Mouse (Mus musculus): ENCODE data around the gene Muc4. TPM values are rescaled to one million over a fixed set of nuclear protein-coding genes. Genes with fewer than 3 reads are reported as not detected.

Muc4 gene
- polyA plus RNA-seq (2016; fragmentation: Nextera tagmentation; extraction: Ambion mirVana) = not detected in 2 replicates

DNA sequence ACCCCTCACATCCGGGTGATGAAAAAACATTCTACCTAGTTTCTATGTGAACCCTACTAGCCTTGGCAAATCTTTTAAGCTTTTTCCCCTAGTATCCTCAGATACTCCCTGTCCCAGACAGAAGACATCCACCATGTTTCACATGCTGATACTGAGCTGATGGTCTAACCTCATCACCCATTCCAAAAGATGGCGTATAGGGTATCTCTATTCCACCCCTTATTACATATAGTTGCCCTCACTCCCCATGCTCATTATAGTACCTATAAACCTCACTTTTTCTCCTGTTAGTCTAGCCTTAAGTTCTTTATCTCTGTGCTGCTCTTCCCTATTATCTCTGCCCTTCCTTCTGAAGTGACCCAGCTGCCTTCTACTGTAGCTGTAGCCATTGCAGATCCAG is at the start of gene Muc4:
TSS of gene Muc4 (plus strand) at position 301 of the 400 bp plus-strand sequence.
- Histone ChIP-seq H3K9me3 (no peaks in the 10 kb centered on the region), H3K4me2 (no peak within 1 kb of the TSS), H3K4me1 (replicated peaks) (no peaks in the 10 kb centered on the region), H3K27me3 (no peaks in the 10 kb centered on the region), H3K9ac (replicated peaks) (no peak within 1 kb of the TSS), H3K27ac (no peak within 1 kb of the TSS), H3K4me3 (replicated peaks) (no peak within 1 kb of the TSS), H3K36me3 (no peaks in the 10 kb centered on the region)
- 92% methylated on average over 2 of the region's 2 CpGs for WGBS
- no peak for ATAC-seq (ENCODE audit: insufficient number of reproducible peaks, insufficient read depth, low FRiP score, low TSS enrichment, low read depth)

DNA sequence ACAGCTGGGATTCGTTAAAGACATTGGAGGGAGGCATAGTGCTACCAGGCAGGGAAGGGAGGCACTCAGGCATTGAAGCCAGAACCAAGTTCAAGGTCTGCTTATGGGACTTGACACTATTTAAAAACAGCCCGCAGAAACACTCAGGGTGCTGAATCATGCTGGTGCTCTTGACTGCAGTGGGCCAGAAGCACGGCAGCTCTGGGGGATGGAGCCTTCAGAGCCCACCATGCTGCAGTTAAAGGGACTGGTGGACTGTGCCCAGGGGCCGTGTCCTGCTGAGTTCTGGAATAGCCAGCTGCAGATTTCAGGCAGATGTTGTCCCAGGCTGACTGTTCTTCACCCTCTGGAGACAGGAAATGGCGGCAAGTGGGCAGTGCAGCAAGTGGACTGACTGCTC is 49.7 kb upstream of the Muc4 start:
- Histone ChIP-seq H3K4me3 (replicated peaks) (no peak overlapping the region), H3K36me3 (peaks cover 21% of the 10 kb centered on the region), H3K4me2 (no peak overlapping the region), H3K9me3 (no peaks in the 10 kb centered on the region), H3K27ac (no peak overlapping the region), H3K27me3 (no peaks in the 10 kb centered on the region), H3K9ac (replicated peaks) (no peak overlapping the region), H3K4me1 (replicated peaks) (no peaks in the 10 kb centered on the region)
- no peak for ATAC-seq (ENCODE audit: insufficient number of reproducible peaks, insufficient read depth, low FRiP score, low TSS enrichment, low read depth)
- WGBS = 44% methylated on average over 5 of the region's 5 CpGs

GRCm38 (mm10) chr16:32687221-32687620 is 48.5 kb upstream of the Muc4 start:
- Histone ChIP-seq H3K27me3 (no peaks in the 10 kb centered on the region), H3K9ac (replicated peaks) (no peak overlapping the region), H3K4me3 (replicated peaks) (no peak overlapping the region), H3K4me2 (no peak overlapping the region), H3K27ac (no peak overlapping the region), H3K9me3 (no peaks in the 10 kb centered on the region), H3K36me3 (peaks cover 13% of the 10 kb centered on the region), H3K4me1 (replicated peaks) (no peaks in the 10 kb centered on the region)
- no peak for ATAC-seq (ENCODE audit: insufficient number of reproducible peaks, insufficient read depth, low FRiP score, low TSS enrichment, low read depth)
- WGBS = 81% methylated on average over 5 of the region's 5 CpGs

DNA sequence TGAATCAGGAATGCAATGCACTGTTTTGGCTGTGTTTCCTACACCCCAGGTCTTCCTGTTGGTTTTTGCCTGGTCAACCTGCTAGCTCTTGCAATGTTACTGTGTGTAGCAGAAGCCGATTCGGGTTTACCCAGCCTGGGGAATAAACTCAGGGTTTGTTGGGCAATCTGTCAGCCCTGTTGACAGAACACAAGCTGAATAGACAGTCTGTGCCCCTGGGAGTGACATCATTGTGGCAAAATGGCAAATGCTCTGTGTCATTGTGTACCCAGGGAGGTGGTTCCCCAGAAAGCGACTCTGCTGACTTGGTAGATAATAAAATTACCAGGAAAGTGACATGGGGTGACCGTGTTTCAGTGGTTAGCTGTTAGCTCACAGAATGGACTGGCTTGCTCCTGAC is 46.9 kb upstream of the Muc4 start:
- Histone ChIP-seq H3K27ac (no peak overlapping the region), H3K36me3 (no peaks in the 10 kb centered on the region), H3K9me3 (no peaks in the 10 kb centered on the region), H3K4me2 (no peak overlapping the region), H3K9ac (replicated peaks) (no peak overlapping the region), H3K4me3 (replicated peaks) (no peak overlapping the region), H3K4me1 (replicated peaks) (no peaks in the 10 kb centered on the region), H3K27me3 (no peaks in the 10 kb centered on the region)
- whole genome bisulfite sequencing = 59% methylated on average over 4 of the region's 4 CpGs
- no peak for ATAC-seq (ENCODE audit: insufficient number of reproducible peaks, insufficient read depth, low FRiP score, low TSS enrichment, low read depth)

DNA sequence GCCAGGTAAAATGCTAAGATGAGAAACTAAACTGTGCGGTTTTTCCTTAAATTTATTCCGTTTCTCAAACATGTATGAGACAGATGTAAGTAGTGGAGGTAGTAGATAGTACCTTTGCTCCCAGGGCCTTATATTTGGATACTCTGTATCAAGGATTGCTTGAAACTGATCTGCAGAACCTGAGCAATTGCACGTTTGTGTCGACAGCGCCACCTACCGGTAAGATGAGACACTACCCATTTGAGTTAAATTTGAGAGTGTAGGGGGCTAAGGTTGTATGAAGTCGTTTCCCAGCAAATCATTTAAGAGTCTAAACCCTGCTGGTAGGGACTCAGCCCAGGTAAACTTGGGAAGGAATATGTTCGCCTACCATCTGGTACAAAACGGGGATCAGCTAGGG is 46.2 kb upstream of the Muc4 start:
- H3K36me3 ChIP-seq = no peaks in the 10 kb centered on the region
- no peaks in the 10 kb centered on the region for H3K4me1 ChIP-seq (replicated peaks)
- no peak for ATAC-seq (ENCODE audit: insufficient number of reproducible peaks, insufficient read depth, low FRiP score, low TSS enrichment, low read depth)
- no peak overlapping the region for H3K9ac ChIP-seq (replicated peaks)
- H3K27ac ChIP-seq = no peak overlapping the region
- WGBS = 9% methylated on average over 9 of the region's 9 CpGs
- no peak overlapping the region for H3K4me2 ChIP-seq
- no peak overlapping the region for H3K4me3 ChIP-seq (replicated peaks)
- H3K27me3 ChIP-seq = no peaks in the 10 kb centered on the region
- H3K9me3 ChIP-seq = no peaks in the 10 kb centered on the region

DNA sequence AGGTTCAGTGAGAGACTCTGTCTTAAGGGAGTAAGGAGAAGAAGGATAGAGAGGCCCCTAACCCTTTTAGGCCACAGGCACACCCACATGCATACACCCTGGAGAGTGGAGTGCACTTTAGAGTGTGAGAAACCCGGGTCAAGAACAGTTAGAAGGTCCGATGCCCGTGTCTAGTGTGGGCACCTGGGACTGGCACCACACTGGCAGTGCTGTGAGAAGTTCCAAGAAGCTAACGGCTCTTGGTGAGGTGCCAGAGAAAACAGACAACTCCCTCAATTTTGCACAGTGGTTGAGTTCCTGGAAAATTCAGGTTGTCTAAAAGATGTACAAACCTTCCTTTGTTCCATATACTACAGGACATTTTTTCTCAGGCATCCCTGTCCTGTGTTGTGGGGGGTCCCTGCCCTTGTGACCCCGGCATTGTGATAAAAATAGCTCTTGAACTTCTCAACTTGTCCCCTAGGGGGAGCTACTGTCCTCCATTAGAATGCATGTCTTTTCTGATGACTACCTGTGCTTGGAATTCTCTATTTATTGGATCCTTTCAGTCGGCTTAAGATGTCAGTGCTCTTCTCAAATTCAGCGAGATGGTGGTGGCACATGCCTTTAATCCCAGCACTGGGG is 38.7 kb upstream of the Muc4 start:
- Histone ChIP-seq H3K27me3 (no peaks in the 10 kb centered on the region), H3K4me2 (no peak overlapping the region), H3K4me3 (replicated peaks) (no peak overlapping the region), H3K9ac (replicated peaks) (no peak overlapping the region), H3K27ac (no peak overlapping the region), H3K4me1 (replicated peaks) (peaks cover 7% of the 10 kb centered on the region), H3K9me3 (no peaks in the 10 kb centered on the region), H3K36me3 (no peaks in the 10 kb centered on the region)
- ATAC-seq (ENCODE audit: insufficient number of reproducible peaks, insufficient read depth, low FRiP score, low TSS enrichment, low read depth) = no peak
- 50% methylated on average over 7 of the region's 7 CpGs for WGBS

DNA sequence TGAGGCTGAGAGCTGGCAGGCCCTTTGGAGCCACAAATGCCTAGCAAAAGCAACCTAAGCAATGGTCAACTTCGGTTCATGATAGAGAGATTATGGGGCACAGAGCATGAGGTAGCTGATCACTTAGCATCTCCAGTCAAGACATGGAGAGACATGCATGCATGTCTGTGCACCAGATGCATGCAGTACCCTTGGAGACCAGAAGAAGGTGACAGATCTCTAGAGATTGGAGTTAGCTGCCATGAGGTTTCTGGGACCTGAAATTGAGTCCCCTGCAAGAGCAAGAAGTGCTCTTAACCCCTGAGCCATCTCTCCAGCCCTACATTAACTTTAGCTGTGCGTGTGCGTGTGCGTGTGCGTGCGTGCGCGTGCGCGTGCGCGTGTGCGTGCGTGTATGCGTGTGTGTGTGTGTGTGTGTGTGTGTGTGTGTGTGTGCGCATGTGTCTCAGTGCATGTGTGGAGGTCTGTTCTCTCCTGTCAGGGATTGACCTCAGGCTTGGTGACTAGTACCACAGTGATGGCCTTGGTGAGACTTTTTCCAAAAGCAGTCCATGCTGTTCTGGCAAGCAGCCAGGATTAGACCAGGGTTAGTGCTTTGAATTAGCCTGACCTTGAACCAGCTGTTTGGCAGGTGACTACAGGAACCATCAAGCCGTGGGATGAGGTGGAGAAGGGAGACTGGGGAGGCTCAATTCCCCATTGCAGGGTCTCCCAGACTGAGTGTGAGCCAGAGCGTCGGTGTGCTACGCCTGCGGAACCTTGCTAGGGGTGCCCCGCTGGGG is 37.8 kb upstream of the Muc4 start:
- no peak overlapping the region for H3K9ac ChIP-seq (replicated peaks)
- no peaks in the 10 kb centered on the region for H3K36me3 ChIP-seq
- 88% methylated on average over 22 of the region's 22 CpGs for WGBS
- H3K4me3 ChIP-seq (replicated peaks) = no peak overlapping the region
- peak; percentile 19; the same call in 1 of the 2 replicates for ATAC-seq (ENCODE audit: insufficient number of reproducible peaks, insufficient read depth, low FRiP score, low TSS enrichment, low read depth)
- H3K4me2 ChIP-seq = no peak overlapping the region
- H3K4me1 ChIP-seq (replicated peaks) = peaks cover 7% of the 10 kb centered on the region
- no peaks in the 10 kb centered on the region for H3K27me3 ChIP-seq
- H3K9me3 ChIP-seq = no peaks in the 10 kb centered on the region
- H3K27ac ChIP-seq = no peak overlapping the region; the same call in 1 of the 2 replicates

GRCm38 (mm10) chr16:32698550-32698949 is 37.1 kb upstream of the Muc4 start:
- no peak overlapping the region for H3K4me2 ChIP-seq
- no peaks in the 10 kb centered on the region for H3K9me3 ChIP-seq
- ATAC-seq (ENCODE audit: insufficient number of reproducible peaks, insufficient read depth, low FRiP score, low TSS enrichment, low read depth) = no peak
- H3K36me3 ChIP-seq = no peaks in the 10 kb centered on the region
- no peak overlapping the region for H3K9ac ChIP-seq (replicated peaks)
- 32% methylated on average over 7 of the region's 7 CpGs for WGBS
- no peaks in the 10 kb centered on the region for H3K27me3 ChIP-seq
- peaks cover 7% of the 10 kb centered on the region for H3K4me1 ChIP-seq (replicated peaks)
- no peak overlapping the region; the same call in 1 of the 2 replicates for H3K27ac ChIP-seq
- H3K4me3 ChIP-seq (replicated peaks) = no peak overlapping the region

GRCm38 (mm10) chr16:32703312-32703912 is 32.3 kb upstream of the Muc4 start:
- H3K4me1 ChIP-seq (replicated peaks) = peaks cover 17% of the 10 kb centered on the region
- 83% methylated on average over 9 of the region's 9 CpGs for WGBS
- no peak for ATAC-seq (ENCODE audit: insufficient number of reproducible peaks, insufficient read depth, low FRiP score, low TSS enrichment, low read depth)
- no peaks in the 10 kb centered on the region for H3K9me3 ChIP-seq
- no peak overlapping the region for H3K9ac ChIP-seq (replicated peaks)
- no peak overlapping the region for H3K27ac ChIP-seq
- H3K27me3 ChIP-seq = peaks cover 11% of the 10 kb centered on the region; the same call in 1 of the 2 replicates
- no peak overlapping the region for H3K4me3 ChIP-seq (replicated peaks)
- no peaks in the 10 kb centered on the region for H3K36me3 ChIP-seq
- H3K4me2 ChIP-seq = no peak overlapping the region

DNA sequence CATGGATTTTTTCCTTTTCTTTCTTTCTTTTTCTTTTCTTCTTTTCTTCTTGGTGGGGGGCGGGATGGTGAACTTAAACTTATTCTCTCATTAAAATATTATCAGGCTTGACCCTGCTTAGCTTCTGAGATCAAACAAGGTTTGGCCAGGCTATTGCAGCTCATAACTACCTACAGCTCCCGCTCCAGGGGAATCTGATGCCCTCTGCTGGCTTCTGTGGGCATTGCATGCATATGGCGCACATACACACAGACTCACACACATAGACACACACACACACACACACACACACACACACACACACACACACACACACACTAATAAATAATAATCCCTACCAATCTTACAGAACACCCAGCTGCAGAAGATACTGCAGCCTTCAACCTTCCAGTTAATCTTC is 30.1 kb upstream of the Muc4 start:
- H3K9ac ChIP-seq (replicated peaks) = no peak overlapping the region
- H3K4me1 ChIP-seq (replicated peaks) = peaks cover 14% of the 10 kb centered on the region
- ATAC-seq (ENCODE audit: insufficient number of reproducible peaks, insufficient read depth, low FRiP score, low TSS enrichment, low read depth) = no peak
- no peaks in the 10 kb centered on the region for H3K9me3 ChIP-seq
- WGBS = 92% methylated on average over 3 of the region's 3 CpGs
- H3K4me2 ChIP-seq = no peak overlapping the region
- no peak overlapping the region for H3K4me3 ChIP-seq (replicated peaks)
- H3K36me3 ChIP-seq = no peaks in the 10 kb centered on the region
- H3K27me3 ChIP-seq = peaks cover 13% of the 10 kb centered on the region; the same call in 1 of the 2 replicates
- no peak overlapping the region for H3K27ac ChIP-seq

GRCm38 (mm10) chr16:32707111-32707823 is 28.4 kb upstream of the Muc4 start:
- Histone ChIP-seq H3K9me3 (no peaks in the 10 kb centered on the region), H3K27ac (no peak overlapping the region), H3K36me3 (no peaks in the 10 kb centered on the region)

More at GRCm38 (mm10) chr16:32707111-32707823, 28.4 kb upstream of the Muc4 start:
- Histone ChIP-seq H3K4me1 (replicated peaks) (peaks cover 14% of the 10 kb centered on the region), H3K4me3 (replicated peaks) (no peak overlapping the region), H3K9ac (replicated peaks) (no peak overlapping the region), H3K4me2 (no peak overlapping the region), H3K27me3 (peaks cover 13% of the 10 kb centered on the region; the same call in 1 of the 2 replicates)
- WGBS = 62% methylated on average over 17 of the region's 17 CpGs
- no peak for ATAC-seq (ENCODE audit: insufficient number of reproducible peaks, insufficient read depth, low FRiP score, low TSS enrichment, low read depth)

Data from limb, embryonic 12.5 days (tissue).